Mouse (Mus musculus) lung, embryonic 14.5 days (tissue): ENCODE measurements at regions not wholly inside any gene's neighbourhood (a gene's known extent, or its start where the extent isn't known, plus 50 kb on each side); places are given as distances from the start of the nearest gene placed in this dataset.

Experiments
- ATAC-seq: fragments of 200-750 bp; cut with Nextera tagmentation; 2 replicates; pipeline ENCODE4 v1.8.0; 2017; ENCODE audit warnings: mild to moderate bottlenecking, moderate TSS enrichment, moderate library complexity; ENCODE audit not compliant: insufficient read depth
- DNase-seq: peaks from one replicate; pipeline ENCODE4 v3.0.0-alpha.2; 2015
- H3K27ac ChIP-seq: fragments of 300-500 bp; sonication (generic); 2 replicates; pipeline ENCODE4 v1.5.1; 2014; ENCODE audit warnings: low read depth, mild to moderate bottlenecking, moderate library complexity
- H3K27me3 ChIP-seq: fragments of 300-500 bp; sonication (generic); 2 replicates; pipeline ENCODE4 v1.6.1; 2014; ENCODE audit warnings: low read length, control low read depth; ENCODE audit not compliant: insufficient read depth
- H3K36me3 ChIP-seq: fragments of 300-500 bp; sonication (generic); 2 replicates; pipeline ENCODE4 v1.6.1; 2014; ENCODE audit warnings: control low read depth; ENCODE audit not compliant: insufficient read depth
- H3K4me1 ChIP-seq: fragments of 300-500 bp; sonication (generic); 2 replicates; pipeline ENCODE4 v1.6.1; 2014; ENCODE audit warnings: antibody characterized with exemption, control low read depth; ENCODE audit not compliant: insufficient read depth
- H3K4me2 ChIP-seq: fragments of 300-500 bp; sonication (generic); 2 replicates; pipeline ENCODE4 v1.6.1; 2014; ENCODE audit warnings: mild to moderate bottlenecking
- H3K4me3 ChIP-seq: fragments of 300-500 bp; sonication (generic); 2 replicates; pipeline ENCODE4 v1.5.1; 2014; ENCODE audit warnings: low read depth, low read length
- H3K9ac ChIP-seq: fragments of 300-500 bp; sonication (generic); 2 replicates; pipeline ENCODE4 v1.6.1; 2014
- H3K9me3 ChIP-seq: fragments of 300-500 bp; sonication (generic); 2 replicates; pipeline ENCODE4 v1.6.1; 2016; ENCODE audit warnings: low read depth, low read length, control low read depth
- CTCF ChIP-seq: IDR thresholded peaks from 2 replicates; pipeline ENCODE4 v1.5.1; 2016; ENCODE audit warnings: antibody characterized with exemption, low read depth
- WGBS: fragments of 180-500 bp; shearing (Covaris S2); extraction: QIAGEN DNeasy Blood & Tissue Kit; methylation state at CpG from one replicate; pipeline ENCODE4 v1.1.7; 2014; 5-methylcytosine and 5-hydroxymethylcytosine counted together

GRCm38 (mm10) chr3:132551238-132551808 is 78.3 kb upstream of the Gimd1 start:
- ATAC-seq (no peak), DNase-seq (no peak)
- no peak overlapping the region for H3K4me2 ChIP-seq
- no peak overlapping the region for H3K27ac ChIP-seq
- TF ChIP-seq CTCF = no peak
- no peaks in the 10 kb centered on the region for H3K27me3 ChIP-seq
- H3K4me1 ChIP-seq = no peaks in the 10 kb centered on the region
- no peak overlapping the region for H3K9ac ChIP-seq
- H3K36me3 ChIP-seq = no peaks in the 10 kb centered on the region
- no peaks in the 10 kb centered on the region for H3K9me3 ChIP-seq
- no peak overlapping the region for H3K4me3 ChIP-seq
- 75% methylated on average over 6 of the region's 6 CpGs for WGBS

DNA sequence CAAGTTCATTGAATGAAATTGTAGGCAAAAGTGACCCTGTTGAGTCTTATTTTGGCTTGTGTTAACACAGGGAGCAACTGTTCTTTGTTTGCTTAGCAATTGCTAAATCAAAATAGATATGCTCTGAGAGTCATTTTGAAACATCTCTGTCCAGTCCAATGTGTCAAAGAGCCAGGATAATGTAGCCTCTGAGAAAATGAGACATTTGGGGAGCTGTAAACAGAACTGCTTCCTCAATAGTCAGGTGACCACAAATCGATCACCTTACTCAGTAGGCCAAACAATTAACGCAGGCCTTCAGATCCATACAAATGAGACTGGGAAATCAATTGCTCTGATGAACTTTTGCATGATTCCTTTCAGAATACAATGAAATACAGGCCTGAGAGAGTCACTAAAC is 63.9 kb upstream of the Gimd1 start:
- no peak for TF ChIP-seq CTCF
- no peak overlapping the region for H3K4me3 ChIP-seq
- no peak for ATAC-seq

DNA sequence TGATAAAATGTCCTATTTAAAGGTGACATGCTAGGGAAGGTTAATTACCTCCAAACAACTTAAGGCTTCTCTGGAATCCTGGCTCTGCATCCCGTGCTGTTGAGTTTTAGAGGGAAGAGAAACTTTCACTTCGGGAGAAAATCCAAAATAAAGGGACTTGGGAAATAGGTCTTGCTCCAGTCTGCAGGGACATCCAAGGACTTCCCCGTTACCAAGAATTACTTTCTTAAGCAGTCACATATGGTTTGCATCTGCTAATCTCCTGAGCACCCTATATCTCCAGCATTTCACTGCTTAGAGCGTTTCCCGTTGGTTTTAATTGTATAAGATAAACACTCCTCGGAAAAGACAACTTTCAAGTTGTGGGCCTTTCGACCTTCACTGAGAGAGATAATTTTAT is 63.3 kb upstream of the Gimd1 start:
- 37% methylated on average over 7 of the region's 7 CpGs for WGBS
- Histone ChIP-seq H3K9ac (no peak overlapping the region), H3K36me3 (no peaks in the 10 kb centered on the region), H3K4me3 (no peak overlapping the region), H3K4me1 (no peaks in the 10 kb centered on the region), H3K27me3 (no peaks in the 10 kb centered on the region), H3K4me2 (no peak overlapping the region), H3K27ac (no peak overlapping the region), H3K9me3 (no peaks in the 10 kb centered on the region)
- no peak for TF ChIP-seq CTCF
- DNase-seq (no peak), ATAC-seq (no peak)

More for the DNA sequence above, 63.9 kb upstream of the Gimd1 start:
- no peak overlapping the region for H3K9ac ChIP-seq
- H3K9me3 ChIP-seq = no peaks in the 10 kb centered on the region
- H3K36me3 ChIP-seq = no peaks in the 10 kb centered on the region
- no peaks in the 10 kb centered on the region for H3K27me3 ChIP-seq
- DNase-seq = no peak
- WGBS = 83% methylated on average over 2 of the region's 2 CpGs
- H3K4me2 ChIP-seq = no peak overlapping the region
- H3K27ac ChIP-seq = no peak overlapping the region
- no peaks in the 10 kb centered on the region for H3K4me1 ChIP-seq
